Mouse (Mus musculus): Measurements from ENCODE around the gene Capzb. TPM values are rescaled to one million over a fixed set of nuclear protein-coding genes. Genes with fewer than 3 reads are reported as not detected.

The Capzb gene
- total and polyA plus RNA-seq, 3 experiments: 86.4 to 388 (median 160) TPM

DNA sequence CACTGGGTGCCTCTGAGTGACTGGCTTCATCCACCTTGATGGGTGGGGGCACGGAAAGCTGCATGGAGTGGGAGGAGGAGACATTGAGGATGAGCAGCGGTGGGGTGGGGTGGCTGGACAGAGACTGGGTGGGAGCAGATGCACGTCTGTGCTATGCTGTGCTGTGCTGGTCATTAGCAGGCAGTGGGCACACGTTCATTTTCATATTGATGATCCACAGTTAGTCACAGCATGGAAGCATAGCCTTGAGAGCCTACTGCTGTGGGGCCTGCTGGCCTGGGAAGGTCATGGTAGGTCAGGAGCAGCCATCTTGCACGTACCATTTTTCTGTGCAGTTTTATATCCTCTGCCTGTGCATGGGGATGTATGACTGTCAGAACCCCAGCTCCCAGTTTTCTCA is 56.0 kb downstream of the Capzb start:
- no peaks in the 10 kb centered on the region for H3K27me3 ChIP-seq (replicated peaks)
- peaks cover 27 to 97% of the 10 kb centered on the region in 2 experiments for H3K36me3 ChIP-seq (replicated peaks in 1 of 2; ENCODE audit: control insufficient read depth in 1 of 2, insufficient read depth in 1 of 2, low read length in 1 of 2)
- peaks cover 5% of the 10 kb centered on the region; the same call in 1 of the 2 replicates for H3K79me2 ChIP-seq (replicated peaks; ENCODE audit: control insufficient read depth, extremely low read depth, insufficient read depth, poor library complexity, severe bottlenecking)
- in situ Hi-C loops (cut with MboI; ENCODE audit: low pct_ligation_motif_present, low pct_unique_long_range_greater_than_20kb, low sequenced_read_pairs) (no loop called here), dilution Hi-C loops (cut with MboI; ENCODE audit: extremely low pct_ligation_motif_present, extremely low pct_unique_long_range_greater_than_20kb, low sequenced_read_pairs) (no loop called here)
- no peak overlapping the region for H3K9ac ChIP-seq (ENCODE audit: insufficient read depth, low read depth)
- H3K4me3 ChIP-seq (replicated peaks in 1 of 3; ENCODE audit: low read depth in 2 of 3, low read length in 2 of 3, poor library complexity in 1 of 3): no peak overlapping the region
- no peak overlapping the region for H3K4me2 ChIP-seq (ENCODE audit: insufficient read depth, low read depth, poor library complexity, severe bottlenecking)
- no peak for DNase-seq (ENCODE audit: extremely low read depth)
- peaks cover 5 to 8% of the 10 kb centered on the region in 2 experiments for H3K4me1 ChIP-seq (ENCODE audit: control insufficient read depth in 1 of 2, insufficient read depth in 2 of 2)
- TF ChIP-seq SIN3A (IDR thresholded peaks at IDR 0.05; ENCODE audit: low read length) (no peak), TBP (conservative IDR thresholded peaks at IDR 0.05; ENCODE audit: low read depth, low read length) (no peak), TCF12 (IDR thresholded peaks at IDR 0.05; ENCODE audit: low read depth, low read length) (no peak), NRF1 (IDR thresholded peaks at IDR 0.05; ENCODE audit: low read depth, low read length) (no peak), UBTF (IDR thresholded peaks at IDR 0.05; ENCODE audit: low read depth, low read length) (no peak), RCOR1 (conservative IDR thresholded peaks at IDR 0.05; ENCODE audit: low read depth, low read length) (no peak), MYC (IDR thresholded peaks at IDR 0.05; ENCODE audit: low read depth, low read length) (no peak)
- H3K9me3 ChIP-seq (replicated peaks; ENCODE audit: low read length): no peaks in the 10 kb centered on the region
- H3K27ac ChIP-seq (ENCODE audit: insufficient read depth, low read depth): no peak overlapping the region

DNA sequence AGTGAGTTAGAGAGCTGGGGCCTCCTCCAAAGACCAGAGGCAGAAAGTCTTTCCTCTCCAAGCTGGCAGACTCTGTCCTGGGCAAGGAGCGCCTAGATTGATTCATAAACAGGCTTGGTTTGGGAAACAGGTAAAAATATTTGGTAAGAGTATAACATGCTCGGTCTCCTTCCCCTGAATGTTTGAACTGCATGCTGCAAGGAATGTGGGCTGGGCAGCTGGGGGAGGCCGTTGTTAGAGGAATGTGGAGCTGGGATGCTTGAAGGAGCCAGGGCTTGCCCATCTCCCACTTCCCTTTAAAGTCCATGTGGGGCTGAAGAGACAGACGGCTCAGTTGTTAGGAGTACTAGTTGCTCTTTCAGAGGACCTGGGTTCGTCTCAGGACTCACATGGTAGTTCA is 57.3 kb downstream of the Capzb start:
- dilution Hi-C loops (cut with MboI; ENCODE audit: extremely low pct_ligation_motif_present, extremely low pct_unique_long_range_greater_than_20kb, low sequenced_read_pairs): no loop called here
- no peak for TF ChIP-seq EP300 (IDR thresholded peaks at IDR 0.05; ENCODE audit: low read length)
- no peak for TF ChIP-seq MEF2A (IDR thresholded peaks at IDR 0.05; ENCODE audit: borderline replicate concordance, low read depth, low read length)
- no peak for TF ChIP-seq TBP (conservative IDR thresholded peaks at IDR 0.05; ENCODE audit: low read depth, low read length)
- no peak for TF ChIP-seq CTCF (conservative IDR thresholded peaks at IDR 0.05 in 1 of 2, IDR thresholded peaks at IDR 0.05 in 1 of 2; ENCODE audit: low read depth in 2 of 2, low read length in 2 of 2)
- no peak for TF ChIP-seq JUN (IDR thresholded peaks at IDR 0.05; ENCODE audit: insufficient read depth, low read depth, low read length)
- no peak for TF ChIP-seq MAX (IDR thresholded peaks at IDR 0.05; ENCODE audit: low read length)
- TF ChIP-seq SMC3 (IDR thresholded peaks at IDR 0.05; ENCODE audit: low read depth, low read length): no peak
- no peak for TF ChIP-seq KAT2A (IDR thresholded peaks at IDR 0.05; ENCODE audit: insufficient replicate concordance, low read length)
- no peak for TF ChIP-seq ZC3H11A (IDR thresholded peaks at IDR 0.05; ENCODE audit: low read depth, low read length)
- TF ChIP-seq UBTF (IDR thresholded peaks at IDR 0.05; ENCODE audit: low read depth, low read length): no peak
- TF ChIP-seq PAX5 (IDR thresholded peaks at IDR 0.05; ENCODE audit: low read length): no peak
- TF ChIP-seq HCFC1 (IDR thresholded peaks at IDR 0.05; ENCODE audit: low read depth, low read length): no peak
- no peak for TF ChIP-seq POLR2AphosphoS2 (IDR thresholded peaks at IDR 0.05; ENCODE audit: low read depth, low read length)
- TF ChIP-seq ZKSCAN1 (IDR thresholded peaks at IDR 0.05; ENCODE audit: borderline replicate concordance, low read depth, low read length): no peak
- no peak for TF ChIP-seq NELFE (IDR thresholded peaks at IDR 0.05; ENCODE audit: low read depth, low read length)
- TF ChIP-seq BHLHE40 (IDR thresholded peaks at IDR 0.05; ENCODE audit: low read depth, low read length): no peak

More for the DNA sequence above, 57.3 kb downstream of the Capzb start:
- DNase-seq (ENCODE audit: extremely low read depth): no peak
- peaks cover 5 to 8% of the 10 kb centered on the region in 2 experiments for H3K4me1 ChIP-seq (ENCODE audit: control insufficient read depth in 1 of 2, insufficient read depth in 2 of 2)
- no peaks in the 10 kb centered on the region for H3K9me3 ChIP-seq (replicated peaks; ENCODE audit: low read length)
- no peak overlapping the region for H3K4me3 ChIP-seq (replicated peaks in 1 of 3; ENCODE audit: low read depth in 2 of 3, low read length in 2 of 3, poor library complexity in 1 of 3)
- no peak overlapping the region for H3K4me2 ChIP-seq (ENCODE audit: insufficient read depth, low read depth, poor library complexity, severe bottlenecking)
- peaks cover 28 to 97% of the 10 kb centered on the region in 2 experiments for H3K36me3 ChIP-seq (replicated peaks in 1 of 2; ENCODE audit: control insufficient read depth in 1 of 2, insufficient read depth in 1 of 2, low read length in 1 of 2)
- in situ Hi-C loops (cut with MboI; ENCODE audit: low pct_ligation_motif_present, low pct_unique_long_range_greater_than_20kb, low sequenced_read_pairs): loop anchor here (10.0 kb wide), 1 partner anchor 165 kb away; no protein-coding TSS in a partner anchor
- no peaks in the 10 kb centered on the region for H3K27me3 ChIP-seq (replicated peaks)
- no peak overlapping the region for H3K9ac ChIP-seq (ENCODE audit: insufficient read depth, low read depth)
- no peak overlapping the region for H3K27ac ChIP-seq (ENCODE audit: insufficient read depth, low read depth)
- peaks cover 5% of the 10 kb centered on the region; the same call in 1 of the 2 replicates for H3K79me2 ChIP-seq (replicated peaks; ENCODE audit: control insufficient read depth, extremely low read depth, insufficient read depth, poor library complexity, severe bottlenecking)
